Mouse (Mus musculus): ENCODE results near the gene Kcnh4.
A peak's percentile ranks its signal among the peaks of the same experiment; 100 is the strongest.

Kcnh4 gene

DNA sequence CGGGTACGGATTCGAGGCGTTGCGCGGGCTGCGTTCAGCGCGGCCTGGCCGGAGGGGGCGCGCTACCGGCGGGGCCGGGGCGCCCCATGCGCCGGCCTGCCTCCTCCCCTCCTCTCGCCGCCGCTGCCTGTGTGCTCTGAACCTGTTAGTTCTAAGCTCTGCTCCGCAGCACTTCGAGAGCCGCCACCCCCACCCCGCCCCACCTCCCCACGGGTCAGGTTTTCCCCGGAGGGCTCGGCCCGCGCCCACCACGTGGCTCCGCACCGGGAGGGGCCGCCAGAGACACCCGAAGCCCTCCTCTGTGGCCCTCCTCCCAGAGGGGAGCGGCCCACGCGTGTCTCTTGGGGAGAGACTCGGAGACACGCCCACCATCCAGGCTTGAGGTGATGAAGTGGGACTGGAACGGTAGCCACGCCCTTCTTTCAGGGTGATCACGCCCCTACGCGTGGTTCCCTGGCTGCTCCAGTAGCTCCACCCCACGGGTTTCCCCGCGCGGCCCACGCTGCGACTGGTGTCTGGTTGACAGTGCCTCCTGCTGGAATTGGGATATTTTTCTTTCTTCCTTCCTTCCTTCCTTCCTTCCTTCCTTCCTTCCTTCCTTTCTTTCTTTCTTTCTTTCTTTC is at the start of gene Kcnh4:
TSS of gene Kcnh4 (minus strand) at position 332 of the 623 bp plus-strand sequence.
- peak; percentile 45 to 62 for DNase-seq

DNA sequence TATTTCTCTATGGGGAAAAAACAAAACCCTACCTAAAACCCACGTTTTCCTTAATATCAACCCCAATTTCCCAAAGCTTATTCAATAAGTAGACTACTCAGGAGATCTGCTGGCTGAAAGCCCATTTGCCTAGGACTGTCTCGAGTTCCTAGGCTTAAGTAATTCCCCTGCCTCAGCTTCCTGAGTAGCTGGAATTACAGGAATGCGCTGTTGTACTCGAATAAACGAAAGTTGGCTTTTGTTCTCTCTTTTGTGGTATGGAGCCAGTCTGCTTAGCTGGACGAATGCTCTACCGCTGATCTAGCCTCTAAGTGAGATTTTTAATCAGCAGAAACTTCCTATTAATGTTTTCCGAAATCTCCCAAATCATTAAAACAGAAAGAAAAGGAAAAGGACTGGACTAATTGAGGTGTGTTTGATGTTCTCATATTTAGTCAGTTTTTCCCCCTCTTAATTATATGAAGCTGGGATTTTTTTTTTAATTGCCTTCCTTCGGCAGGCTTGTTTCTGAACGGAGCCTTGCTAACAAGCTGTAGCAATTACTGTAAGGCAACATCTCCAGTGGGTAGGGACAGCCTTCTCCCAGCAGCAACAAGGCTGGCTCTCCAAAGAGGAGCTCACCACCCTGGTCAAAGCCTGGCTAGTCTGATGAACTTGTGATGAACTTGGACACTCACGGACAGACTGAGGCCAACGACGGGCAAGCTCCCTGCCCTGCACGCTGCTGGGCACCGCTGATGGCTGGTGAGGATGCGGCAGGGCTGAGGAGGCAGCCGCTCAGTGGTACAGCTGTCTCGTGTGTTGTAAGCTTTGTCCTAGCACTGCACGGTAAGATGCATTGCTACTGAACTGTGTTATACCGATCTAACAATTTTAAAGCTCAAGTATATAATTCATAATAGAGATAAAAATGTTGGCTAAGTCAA is 46.9 kb upstream of the Kcnh4 start:
- DNase-seq = no peak

DNA sequence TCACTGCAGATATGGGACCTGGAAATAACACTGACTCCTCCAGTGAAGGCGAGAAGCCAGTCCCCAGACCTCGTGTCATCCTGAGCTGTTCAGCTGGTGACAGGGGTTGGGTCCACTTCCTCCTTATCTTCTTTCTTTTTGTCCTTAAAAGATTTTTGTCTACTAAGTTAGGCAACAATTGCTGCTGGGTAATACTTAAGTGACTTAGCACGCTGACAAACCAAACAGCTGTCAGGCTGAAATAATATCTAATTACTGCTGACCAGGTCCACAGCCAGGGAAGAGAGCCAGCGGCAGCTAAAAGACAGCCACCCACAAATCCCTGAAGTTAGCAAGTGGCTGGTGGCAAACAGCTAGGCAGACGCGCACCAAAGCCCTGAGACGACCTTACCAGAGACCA is 45.8 kb upstream of the Kcnh4 start:
- no peak for DNase-seq

DNA sequence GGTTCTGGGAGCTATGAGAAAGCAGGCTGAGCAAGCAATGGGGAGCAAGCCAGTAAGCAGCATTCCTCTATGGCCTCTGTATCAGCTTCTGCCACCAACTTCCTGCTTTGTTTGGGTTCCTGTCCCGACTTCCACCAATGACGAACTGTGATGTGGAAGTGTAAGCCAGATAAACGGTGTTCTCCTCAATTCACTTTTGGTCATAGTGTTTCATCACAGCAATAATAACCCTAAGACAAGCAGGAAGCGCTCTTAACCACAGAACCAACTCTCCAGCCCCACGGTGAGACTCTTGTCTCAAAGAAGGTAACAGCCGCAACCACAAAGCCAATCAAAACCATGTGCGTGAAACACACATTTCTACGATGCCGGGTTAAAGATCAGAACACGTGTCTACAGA is 44.7 kb upstream of the Kcnh4 start:
- DNase-seq = no peak

DNA sequence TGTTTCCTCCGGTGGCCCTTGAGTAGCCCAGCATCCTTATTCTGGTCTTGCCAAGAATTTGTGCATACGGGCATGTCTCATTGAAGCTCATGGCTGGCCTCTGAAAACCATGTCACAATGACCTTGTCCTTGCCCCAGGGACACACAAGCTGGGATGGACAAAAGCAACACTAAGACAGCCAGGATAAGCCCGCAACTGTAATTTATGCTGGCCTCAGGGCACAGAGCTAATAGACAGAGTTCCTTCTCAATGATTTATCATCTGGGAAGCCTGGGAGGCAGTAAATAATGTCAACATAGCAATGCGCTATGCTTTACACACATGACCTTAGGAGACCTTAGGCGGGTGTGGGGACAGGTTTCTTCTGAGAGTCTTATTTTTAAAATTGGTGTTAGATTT is 39.7 kb upstream of the Kcnh4 start:
- no peak for DNase-seq

GRCm38 (mm10) chr11:100796585-100796984 is 36.8 kb upstream of the Kcnh4 start:
- no peak for DNase-seq

GRCm38 (mm10) chr11:100795386-100795785 is 35.6 kb upstream of the Kcnh4 start:
- DNase-seq = no peak

DNA sequence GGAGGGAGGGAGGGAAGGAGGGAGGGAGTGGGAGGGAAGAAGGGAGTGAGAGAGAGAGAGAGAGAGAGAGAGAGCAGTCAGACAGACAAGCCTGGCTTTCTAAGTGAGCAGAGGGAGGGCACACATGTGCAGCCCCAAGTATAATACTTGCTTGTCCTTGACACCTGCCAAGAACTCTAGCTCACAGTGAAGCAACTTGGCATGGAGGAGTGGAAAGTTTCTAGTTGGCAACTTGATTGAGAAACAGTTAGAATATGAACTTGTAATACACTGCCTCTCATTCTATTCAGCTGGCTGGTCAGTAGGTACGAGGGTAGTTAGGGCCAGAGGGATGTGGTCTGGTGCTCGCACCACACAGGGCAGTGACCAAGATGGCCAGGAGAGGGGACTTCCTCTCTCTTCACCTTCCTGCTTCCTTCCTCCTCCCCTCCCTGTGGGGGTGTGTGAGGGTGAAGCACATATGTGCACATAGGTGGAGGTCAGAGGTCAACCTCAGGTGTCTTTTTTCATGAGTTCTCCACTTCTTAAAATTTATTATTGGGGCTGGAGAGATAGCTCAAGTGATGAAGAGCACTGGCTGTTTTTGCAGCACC is 31.8 kb upstream of the Kcnh4 start:
- DNase-seq = no peak

DNA sequence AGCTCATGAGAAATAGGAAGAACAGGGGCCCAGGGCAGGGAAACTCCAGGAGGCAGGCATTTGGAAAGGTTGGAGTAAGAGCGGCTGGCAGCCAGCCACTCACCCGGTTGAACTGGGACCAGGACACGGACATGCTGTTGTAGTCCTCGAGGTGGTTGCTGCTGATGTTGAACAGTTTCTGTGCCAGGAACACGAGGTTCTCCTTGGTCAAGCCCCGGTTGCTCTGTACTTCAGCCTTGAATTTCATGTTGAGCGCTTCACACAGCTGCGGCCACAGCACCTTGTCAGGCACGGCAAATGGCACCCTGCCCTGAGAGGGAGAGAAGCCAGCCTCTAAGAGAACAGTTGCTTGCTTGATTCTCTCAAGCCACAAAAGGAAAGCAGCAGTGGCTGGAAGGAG is 30.9 kb upstream of the Kcnh4 start:
- peak; percentile 78 to 80 for DNase-seq

DNA sequence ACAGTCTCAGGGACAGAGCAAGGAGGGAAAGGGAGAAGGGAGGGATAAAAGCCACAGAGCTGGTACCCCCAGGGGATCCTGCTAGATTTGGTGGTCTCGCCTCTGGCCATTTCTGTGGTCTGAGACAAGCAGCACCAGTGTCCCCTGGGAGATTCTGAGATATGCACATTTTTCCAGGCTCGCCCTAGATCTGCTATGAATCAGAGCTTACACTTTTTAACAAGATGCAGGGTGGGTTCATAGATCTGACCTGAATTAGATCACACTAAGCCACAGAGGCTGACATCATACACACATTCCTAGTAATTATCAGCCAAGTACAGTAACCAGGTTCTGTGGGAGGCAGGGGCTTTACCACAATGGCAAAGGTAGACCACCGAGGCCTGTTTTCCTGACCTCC is 30.0 kb upstream of the Kcnh4 start:
- DNase-seq = no peak

GRCm38 (mm10) chr11:100785774-100786173 is 26.0 kb upstream of the Kcnh4 start:
- DNase-seq = peak in 1 of 2 experiments; percentile 71

DNA sequence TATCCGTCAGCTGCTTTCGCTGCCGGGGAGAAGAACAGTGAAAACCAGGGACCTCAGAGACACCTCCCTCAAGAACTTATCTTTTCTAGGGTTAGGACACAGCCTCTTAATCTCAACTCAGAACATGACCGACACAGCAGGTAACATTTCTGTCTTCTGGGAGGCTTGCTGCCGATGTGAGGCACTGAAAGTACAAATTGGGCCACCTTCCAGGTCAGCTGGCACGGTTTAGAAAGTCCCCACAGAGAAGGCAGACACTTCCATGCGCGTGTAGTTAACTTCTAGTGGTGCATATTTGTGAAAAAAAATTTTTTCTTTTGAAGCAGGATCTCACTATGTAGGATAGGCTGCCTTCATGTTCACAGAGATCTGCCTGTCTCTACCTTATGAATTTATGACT is 24.5 kb upstream of the Kcnh4 start:
- DNase-seq = peak; percentile 65 to 68

- no peak for DNase-seq
Observed at GRCm38 (mm10) chr11:100782568-100782967, 22.8 kb upstream of the Kcnh4 start.

DNA sequence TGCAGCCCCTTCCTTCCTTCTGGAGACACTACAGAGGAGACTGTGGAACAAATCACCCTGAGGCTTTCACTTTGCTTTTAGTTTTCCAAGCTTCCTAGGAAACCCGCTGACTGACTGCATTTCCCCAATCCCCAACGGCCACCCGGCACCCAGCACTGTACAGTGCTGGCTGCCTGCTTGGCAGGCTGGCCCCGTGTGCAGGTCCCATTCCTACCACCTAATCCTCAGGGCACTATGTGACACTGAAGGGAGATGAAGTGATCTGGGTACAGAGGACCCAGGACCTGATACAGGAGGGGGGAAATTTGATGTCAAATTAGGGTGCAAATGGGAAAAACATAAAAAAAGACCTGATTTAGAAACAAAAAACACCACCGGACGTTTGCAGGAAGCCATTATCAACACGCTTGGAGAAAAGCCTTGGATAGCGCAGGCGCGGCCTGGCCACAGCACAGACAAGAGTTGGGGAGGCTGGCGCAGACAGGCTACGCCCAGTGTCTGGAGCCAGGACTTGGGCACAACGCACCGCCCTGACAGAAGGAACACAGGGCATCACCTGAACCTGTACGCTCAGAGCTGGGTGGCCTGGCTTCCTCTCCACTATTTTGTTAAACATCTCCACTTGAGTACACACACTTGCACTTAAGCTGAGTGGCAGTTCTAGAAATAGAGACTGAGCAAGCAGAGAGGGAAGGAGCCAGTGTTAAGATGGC is 22.2 kb upstream of the Kcnh4 start:
- no peak for DNase-seq

DNA sequence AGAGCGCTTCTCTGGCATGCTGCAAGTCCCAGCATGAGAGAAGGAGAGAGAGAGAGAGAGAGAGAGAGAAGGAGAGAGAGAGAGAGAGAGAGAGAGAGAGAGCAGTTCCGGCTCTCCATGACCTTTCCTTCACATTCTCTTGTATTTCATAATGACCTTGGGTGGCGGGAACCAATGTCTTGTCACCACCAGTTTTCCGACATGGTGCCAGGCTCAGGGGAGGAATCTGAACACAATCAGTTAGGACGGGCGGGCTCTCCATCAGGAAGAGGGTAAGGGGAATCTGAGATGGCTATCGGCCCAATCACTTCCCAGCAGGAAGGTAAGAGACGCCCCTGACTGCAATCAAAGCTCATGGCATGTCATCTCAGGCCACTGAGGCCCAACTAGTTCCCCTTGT is 20.5 kb upstream of the Kcnh4 start:
- no peak for DNase-seq

DNA sequence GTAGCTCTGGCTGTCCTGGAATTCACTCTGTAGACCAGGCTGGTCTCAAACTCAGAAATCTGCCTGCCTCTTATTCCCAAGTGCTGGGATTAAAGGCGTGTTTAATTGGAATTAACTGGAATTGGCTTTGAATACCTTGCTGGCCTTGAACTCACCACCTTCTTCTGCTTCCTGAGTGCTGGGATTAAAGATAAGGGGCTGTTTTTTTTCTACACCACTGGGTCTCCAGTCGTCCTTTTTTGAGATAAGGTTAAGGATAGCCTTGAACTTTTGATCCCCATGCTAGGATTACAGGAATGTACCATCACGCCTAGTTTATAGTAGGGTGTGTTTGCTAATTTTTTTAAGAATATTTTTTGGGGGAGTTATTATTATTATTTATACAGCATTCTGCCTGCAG is 18.3 kb upstream of the Kcnh4 start:
- DNase-seq = no peak

- no peak for DNase-seq
Observed at GRCm38 (mm10) chr11:100775921-100776320, 16.2 kb upstream of the Kcnh4 start.

DNA sequence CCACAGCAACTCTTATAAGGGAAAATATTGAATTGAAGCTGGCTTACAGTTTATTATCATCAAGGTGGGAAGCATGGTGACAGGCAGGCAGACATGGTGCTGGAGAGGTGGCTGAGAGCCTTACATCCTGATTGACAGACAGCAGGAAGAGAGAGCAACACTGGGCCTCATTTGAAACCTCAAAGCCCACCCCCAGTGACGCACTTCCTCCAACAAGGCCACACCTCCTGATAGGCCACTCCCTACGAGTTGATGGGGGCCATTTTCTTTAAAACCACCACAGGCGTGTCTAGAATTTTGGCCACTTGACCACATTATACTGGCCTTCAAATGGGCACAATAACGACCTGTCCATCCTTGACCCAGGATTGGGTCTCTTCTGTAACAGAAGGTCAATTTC is 14.5 kb upstream of the Kcnh4 start:
- DNase-seq = no peak

- peak; percentile 72 to 79 for DNase-seq
Observed at GRCm38 (mm10) chr11:100770646-100771408, 11.1 kb upstream of the Kcnh4 start, which contains the start of gene Ghdc. Gene Ghdc (minus strand): TSS chr11:100770957.

GRCm38 (mm10) chr11:100769980-100770379 is 10.2 kb upstream of the Kcnh4 start:
- peak; percentile 35 to 50 for DNase-seq

DNA sequence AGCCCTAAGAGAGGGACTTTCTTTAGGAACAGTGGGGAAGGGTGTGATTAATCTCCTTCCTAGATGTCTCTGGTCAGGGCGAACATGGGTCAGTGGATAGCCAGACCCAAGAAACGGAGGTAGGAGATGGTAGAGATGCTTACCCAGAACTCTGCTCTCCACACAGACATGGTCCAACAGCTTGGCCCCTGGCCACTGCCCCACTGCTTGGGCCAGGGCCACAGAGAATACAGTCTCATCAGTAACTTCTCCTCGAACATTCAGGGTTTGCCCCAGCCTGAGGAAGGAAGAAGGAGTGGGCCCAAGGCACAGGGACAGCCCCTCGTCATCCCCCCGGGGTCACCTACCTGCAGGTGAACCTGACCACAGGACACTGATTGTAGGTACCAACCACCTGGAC is 8.1 kb upstream of the Kcnh4 start:
- no peak for DNase-seq

DNA sequence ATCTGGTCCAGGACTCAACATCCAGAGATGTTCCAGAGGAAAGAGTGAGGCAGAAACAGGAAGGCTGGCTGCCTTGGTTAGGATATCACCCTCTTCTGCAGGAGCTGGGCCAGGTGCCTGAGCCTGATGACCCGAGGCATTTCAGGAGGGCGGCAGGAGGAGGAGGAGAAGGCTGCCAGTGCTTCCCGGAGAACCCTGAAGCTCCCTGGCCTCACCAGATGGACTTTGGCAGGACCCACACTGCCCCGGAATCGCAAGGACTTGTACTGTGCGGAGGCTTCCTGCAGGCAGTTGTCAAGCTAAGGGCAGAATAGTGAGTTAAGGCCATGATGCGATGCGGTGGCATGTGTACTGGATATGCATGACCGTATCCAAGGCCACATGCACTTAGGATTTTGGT is 7.0 kb upstream of the Kcnh4 start:
- no peak for DNase-seq
